Mouse (Mus musculus): ENCODE results near the gene Apoc1. TPM values are rescaled to one million over a fixed set of nuclear protein-coding genes. Genes with fewer than 3 reads are reported as not detected.

Apoc1 gene
- total and polyA plus RNA-seq, 2 experiments from 2014 or later: 8.2 TPM; not detected in 1

DNA sequence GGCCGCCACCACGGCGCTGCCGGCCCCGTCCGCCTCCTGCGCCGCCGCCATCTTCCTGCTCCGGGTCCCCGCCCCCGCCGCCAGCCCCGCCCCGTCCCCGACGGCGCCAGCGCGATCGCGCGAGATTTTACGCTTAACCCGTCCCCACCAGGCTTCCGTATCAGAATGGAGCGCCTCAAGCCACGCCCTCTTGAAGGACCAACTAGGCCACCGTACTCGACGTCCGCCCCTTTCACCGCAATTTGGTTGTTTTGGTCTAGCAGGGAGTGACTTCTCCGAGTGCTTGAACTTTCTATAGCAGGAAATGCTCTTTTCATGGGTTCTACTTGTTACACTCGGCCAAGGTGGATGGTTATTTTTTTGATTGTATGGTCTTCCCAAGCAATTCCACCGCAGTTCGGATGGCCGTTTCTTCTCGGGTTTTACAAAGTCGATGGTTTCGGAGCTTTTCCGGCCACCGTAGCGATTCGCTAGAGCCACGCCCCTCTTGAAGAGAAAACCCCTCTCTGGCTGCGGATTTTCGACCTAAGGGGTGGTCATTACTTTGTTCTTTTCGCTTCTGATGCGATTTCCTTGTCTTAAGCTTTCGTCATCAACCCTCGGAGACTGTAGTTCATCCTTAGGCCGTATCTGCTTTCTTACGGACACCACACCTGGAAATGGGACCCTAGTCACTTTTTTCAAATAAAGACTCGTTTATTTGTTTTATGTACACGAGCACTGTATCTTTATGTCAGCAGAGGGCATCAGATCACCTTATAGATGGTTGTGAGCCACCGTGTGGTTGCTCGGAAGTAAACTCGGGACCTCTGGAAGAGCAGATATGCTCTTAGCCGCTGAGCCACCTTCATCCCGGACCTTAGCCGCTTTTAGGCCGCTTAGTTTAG is 27.3 kb downstream of the Apoc1 start, which contains the start of gene Clptm1:
Gene Clptm1, minus strand, starts transcription at position 79 of the 887 bp plus-strand sequence.
- peak; percentile 89 for ATAC-seq (ENCODE audit: insufficient read depth, low read depth)
- H3K4me2 ChIP-seq (ENCODE audit: low read depth, low read length): peak within 1 kb of the TSS; percentile 93
- H3K4me1 ChIP-seq (ENCODE audit: control insufficient read depth, insufficient read depth): peaks cover 18% of the 10 kb centered on the region
- no peaks in the 10 kb centered on the region for H3K27me3 ChIP-seq (ENCODE audit: control insufficient read depth, insufficient read depth, low read length)
- peaks cover 8% of the 10 kb centered on the region; the same call in 1 of the 2 replicates for H3K36me3 ChIP-seq (replicated peaks; ENCODE audit: control insufficient read depth, insufficient read depth, low read length)
- peak within 1 kb of the TSS; percentile 92 for H3K27ac ChIP-seq (ENCODE audit: low read depth)
- no peaks in the 10 kb centered on the region for H3K9me3 ChIP-seq (replicated peaks; ENCODE audit: control insufficient read depth, low read length)
- peak within 1 kb of the TSS; percentile 85 for H3K4me3 ChIP-seq (ENCODE audit: low read depth, low read length)
- H3K9ac ChIP-seq (replicated peaks; ENCODE audit: low read depth, low read length): peak within 1 kb of the TSS; percentile 93
- under 1% methylated on average over 63 of the region's 63 CpGs for WGBS
- peak; percentile 97 for DNase-seq (ENCODE audit: low spot score)
- TF ChIP-seq CTCF (IDR thresholded peaks at IDR 0.05; ENCODE audit: low read depth) (peak; percentile 41; the same call in 1 of the 2 replicates), EP300 (IDR thresholded peaks at IDR 0.05; ENCODE audit: low read depth) (peak; percentile 92)

DNA sequence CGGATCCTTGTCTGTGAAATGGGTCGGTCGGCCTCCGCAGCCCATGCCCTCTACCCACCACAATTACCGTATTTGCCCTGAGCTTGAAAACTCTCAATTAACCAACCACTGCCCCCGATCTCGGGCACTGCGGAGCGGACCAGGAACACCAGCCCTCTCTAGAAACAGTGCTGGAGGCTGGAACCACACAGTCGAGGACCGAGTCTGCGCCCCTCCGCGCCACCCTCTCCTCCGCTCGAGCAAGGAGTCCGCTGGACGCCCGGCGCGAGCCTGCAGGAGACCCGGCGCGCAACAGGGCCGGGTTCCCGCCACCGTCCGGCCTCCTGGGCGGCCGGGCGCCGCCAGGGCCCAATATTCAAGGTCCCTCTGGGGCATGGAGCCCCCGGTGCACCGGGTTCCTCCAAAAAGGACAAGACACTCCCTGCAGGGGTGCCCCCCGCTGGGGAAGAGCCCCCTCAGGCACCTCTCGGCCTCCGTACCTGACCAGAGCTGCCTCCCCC is 28.0 kb downstream of the Apoc1 start:
- Histone ChIP-seq H3K27me3 (ENCODE audit: control insufficient read depth, insufficient read depth, low read length) (no peaks in the 10 kb centered on the region), H3K4me3 (ENCODE audit: low read depth, low read length) (peak overlapping the region; percentile 85), H3K36me3 (replicated peaks; ENCODE audit: control insufficient read depth, insufficient read depth, low read length) (peaks cover 15% of the 10 kb centered on the region), H3K4me1 (ENCODE audit: control insufficient read depth, insufficient read depth) (peaks cover 18% of the 10 kb centered on the region), H3K27ac (ENCODE audit: low read depth) (peak overlapping the region; percentile 92), H3K9ac (replicated peaks; ENCODE audit: low read depth, low read length) (peak overlapping the region; percentile 93), H3K4me2 (ENCODE audit: low read depth, low read length) (peak overlapping the region; percentile 93), H3K9me3 (replicated peaks; ENCODE audit: control insufficient read depth, low read length) (no peaks in the 10 kb centered on the region)
- TF ChIP-seq EP300 (IDR thresholded peaks at IDR 0.05; ENCODE audit: low read depth): no peak
- no peak for TF ChIP-seq CTCF (IDR thresholded peaks at IDR 0.05; ENCODE audit: low read depth)
- under 1% methylated on average over 37 of the region's 37 CpGs for WGBS
- ATAC-seq (ENCODE audit: insufficient read depth, low read depth) (peak; percentile 25), DNase-seq (ENCODE audit: low spot score) (no peak)

DNA sequence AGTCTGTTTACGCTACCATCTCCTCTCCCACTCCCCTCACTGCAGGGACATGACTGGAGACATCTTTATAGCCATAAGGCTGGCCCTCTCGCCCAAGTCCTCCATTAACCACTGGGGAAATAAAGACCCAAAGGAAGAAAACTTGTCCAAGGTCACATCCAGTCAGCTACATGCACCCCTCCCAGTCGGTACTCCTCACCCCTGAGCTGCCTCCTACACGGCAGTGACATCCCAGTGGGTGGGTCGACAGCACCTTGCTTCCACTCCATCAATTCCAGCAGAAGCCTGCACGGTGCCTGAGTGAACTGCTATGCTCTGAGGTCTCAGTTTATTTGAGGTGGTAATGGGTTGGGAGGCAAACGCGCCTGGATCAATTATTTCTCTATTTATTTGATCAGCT is 28.5 kb downstream of the Apoc1 start:
- no peak overlapping the region; the same call in 1 of the 2 replicates for H3K27ac ChIP-seq (ENCODE audit: low read depth)
- ATAC-seq (ENCODE audit: insufficient read depth, low read depth) (no peak), DNase-seq (ENCODE audit: low spot score) (no peak)
- H3K27me3 ChIP-seq (ENCODE audit: control insufficient read depth, insufficient read depth, low read length): no peaks in the 10 kb centered on the region
- peak overlapping the region; percentile 93 for H3K4me2 ChIP-seq (ENCODE audit: low read depth, low read length)
- H3K36me3 ChIP-seq (replicated peaks; ENCODE audit: control insufficient read depth, insufficient read depth, low read length): peaks cover 19% of the 10 kb centered on the region
- H3K9ac ChIP-seq (replicated peaks; ENCODE audit: low read depth, low read length): peak overlapping the region; percentile 93
- H3K9me3 ChIP-seq (replicated peaks; ENCODE audit: control insufficient read depth, low read length): no peaks in the 10 kb centered on the region
- TF ChIP-seq CTCF (IDR thresholded peaks at IDR 0.05; ENCODE audit: low read depth) (no peak), EP300 (IDR thresholded peaks at IDR 0.05; ENCODE audit: low read depth) (no peak)
- 21% methylated on average over 8 of the region's 8 CpGs for WGBS
- H3K4me1 ChIP-seq (ENCODE audit: control insufficient read depth, insufficient read depth): peaks cover 14% of the 10 kb centered on the region
- peak overlapping the region; percentile 85 for H3K4me3 ChIP-seq (ENCODE audit: low read depth, low read length)

DNA sequence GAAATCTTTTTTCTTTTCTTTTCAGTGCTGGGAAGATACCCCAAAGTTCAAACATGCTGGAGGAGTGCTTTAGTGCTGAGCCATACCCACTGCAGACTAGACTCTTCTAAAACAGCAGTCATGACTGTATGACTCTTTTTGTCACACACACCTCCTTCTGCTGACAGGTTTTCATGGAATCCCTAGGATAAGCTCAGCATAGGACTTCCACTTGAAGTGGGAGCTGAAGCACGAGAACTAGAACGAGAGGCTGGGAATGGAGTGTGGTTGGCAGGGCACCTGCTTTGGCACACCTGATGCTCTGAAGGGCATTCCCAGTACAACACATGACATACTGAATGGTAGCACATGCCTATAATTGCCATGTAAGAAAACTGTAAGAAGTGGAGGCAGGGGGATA is 39.8 kb downstream of the Apoc1 start:
- ATAC-seq (ENCODE audit: insufficient read depth, low read depth): peak; percentile 88
- peak; percentile 69 for DNase-seq (ENCODE audit: low spot score)
- H3K27ac ChIP-seq (ENCODE audit: low read depth): peak overlapping the region; percentile 48

DNA sequence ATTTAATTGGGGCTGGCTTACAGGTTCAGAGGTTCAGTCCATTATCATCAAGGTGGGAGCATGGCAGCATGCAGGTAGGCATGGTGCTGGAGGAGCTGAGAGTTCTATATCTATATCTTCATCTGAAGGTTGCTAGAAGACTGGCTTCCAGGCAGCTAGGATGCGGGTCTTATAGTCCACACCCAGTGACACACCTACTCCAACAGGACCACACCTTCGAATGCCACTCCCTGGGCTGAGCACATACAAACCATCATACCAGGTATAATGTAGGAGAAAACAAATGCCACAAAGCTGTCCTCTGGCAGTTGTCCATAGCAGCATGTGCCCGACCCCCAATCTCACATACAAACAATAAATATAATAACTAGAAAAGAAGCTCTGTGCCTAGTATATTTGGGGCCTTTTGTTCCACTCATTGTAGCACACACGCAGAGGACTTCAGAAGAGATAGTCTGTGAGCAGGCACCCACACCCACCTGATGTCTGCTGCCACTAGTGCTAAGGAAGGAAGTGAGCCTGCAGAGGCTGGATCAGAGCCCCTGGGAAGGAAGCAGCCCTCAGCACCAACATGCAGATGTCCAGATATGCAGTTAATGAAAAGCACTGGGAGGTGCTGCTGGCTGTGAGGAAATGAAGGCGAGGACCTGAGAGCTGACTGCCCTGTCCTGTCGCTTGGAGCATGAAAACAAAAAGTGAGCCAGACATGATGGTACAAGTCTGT is 41.2 kb downstream of the Apoc1 start:
- no peak overlapping the region for H3K4me2 ChIP-seq (ENCODE audit: low read depth, low read length)
- ATAC-seq (ENCODE audit: insufficient read depth, low read depth): no peak
- H3K27me3 ChIP-seq (ENCODE audit: control insufficient read depth, insufficient read depth, low read length): no peaks in the 10 kb centered on the region
- no peak overlapping the region for H3K27ac ChIP-seq (ENCODE audit: low read depth)
- no peak overlapping the region for H3K4me3 ChIP-seq (ENCODE audit: low read depth, low read length)
- DNase-seq (ENCODE audit: low spot score): no peak
- no peak overlapping the region for H3K9ac ChIP-seq (replicated peaks; ENCODE audit: low read depth, low read length)
- TF ChIP-seq EP300 (IDR thresholded peaks at IDR 0.05; ENCODE audit: low read depth) (no peak), CTCF (IDR thresholded peaks at IDR 0.05; ENCODE audit: low read depth) (no peak)
- H3K4me1 ChIP-seq (ENCODE audit: control insufficient read depth, insufficient read depth): peaks cover 5% of the 10 kb centered on the region; the same call in 1 of the 2 replicates
- WGBS: 71% methylated on average over 6 of the region's 6 CpGs
- H3K36me3 ChIP-seq (replicated peaks; ENCODE audit: control insufficient read depth, insufficient read depth, low read length): peaks cover 80% of the 10 kb centered on the region
- no peaks in the 10 kb centered on the region for H3K9me3 ChIP-seq (replicated peaks; ENCODE audit: control insufficient read depth, low read length)

More for the DNA sequence above, 39.8 kb downstream of the Apoc1 start:
- WGBS: 44% methylated on average over 2 of the region's 2 CpGs
- no peaks in the 10 kb centered on the region for H3K27me3 ChIP-seq (ENCODE audit: control insufficient read depth, insufficient read depth, low read length)
- H3K4me3 ChIP-seq (ENCODE audit: low read depth, low read length): no peak overlapping the region
- H3K9ac ChIP-seq (replicated peaks; ENCODE audit: low read depth, low read length): no peak overlapping the region
- H3K9me3 ChIP-seq (replicated peaks; ENCODE audit: control insufficient read depth, low read length): no peaks in the 10 kb centered on the region
- TF ChIP-seq EP300 (IDR thresholded peaks at IDR 0.05; ENCODE audit: low read depth): peak; percentile 98
- no peak for TF ChIP-seq CTCF (IDR thresholded peaks at IDR 0.05; ENCODE audit: low read depth)
- no peak overlapping the region for H3K4me2 ChIP-seq (ENCODE audit: low read depth, low read length)
- H3K36me3 ChIP-seq (replicated peaks; ENCODE audit: control insufficient read depth, insufficient read depth, low read length): peaks cover 73% of the 10 kb centered on the region
- peaks cover 5% of the 10 kb centered on the region; the same call in 1 of the 2 replicates for H3K4me1 ChIP-seq (ENCODE audit: control insufficient read depth, insufficient read depth)
